Mouse (Mus musculus) liver, postnatal 0 days (tissue): ENCODE measurements at regions not wholly inside any gene's neighbourhood (a gene's known extent, or its start where the extent isn't known, plus 50 kb on each side); places are given as distances from the start of the nearest gene placed in this dataset.

ENCODE experiments used
- CTCF ChIP-seq: sonication (generic); IDR thresholded peaks from 2 replicates; pipeline ENCODE4 v1.5.1; 2016; ENCODE audit warnings: antibody characterized with exemption, low read depth
- EP300 ChIP-seq: IDR thresholded peaks from 2 replicates; pipeline ENCODE4 v1.6.1; 2016; ENCODE audit warnings: antibody characterized with exemption, low read depth, mild to moderate bottlenecking

DNA sequence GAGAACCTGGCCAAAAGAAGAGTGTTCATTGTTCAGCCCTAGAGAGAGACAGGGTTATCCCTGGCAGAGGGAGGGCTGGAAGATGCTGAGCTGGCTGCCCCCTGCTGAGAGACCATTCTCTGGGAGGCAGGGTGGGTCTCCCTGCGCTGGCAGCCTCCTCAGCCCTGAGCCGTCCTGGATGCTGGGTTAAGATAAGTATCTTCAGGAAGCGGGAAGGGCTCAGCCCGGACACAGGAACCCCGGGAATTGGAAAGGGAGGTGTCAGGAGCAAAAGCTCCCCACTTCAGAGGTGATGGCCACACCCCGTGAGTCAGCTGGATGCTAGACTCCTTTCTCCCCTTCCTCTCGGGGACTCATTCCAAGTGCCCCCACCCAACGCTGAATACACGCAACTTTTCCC is 68.9 kb downstream of the Gm5294 start:
- no peak for TF ChIP-seq CTCF
- TF ChIP-seq EP300: no peak
